Comparison of ENCODE assay signal across 25 mouse cellular contexts in the genomic region with DNA sequence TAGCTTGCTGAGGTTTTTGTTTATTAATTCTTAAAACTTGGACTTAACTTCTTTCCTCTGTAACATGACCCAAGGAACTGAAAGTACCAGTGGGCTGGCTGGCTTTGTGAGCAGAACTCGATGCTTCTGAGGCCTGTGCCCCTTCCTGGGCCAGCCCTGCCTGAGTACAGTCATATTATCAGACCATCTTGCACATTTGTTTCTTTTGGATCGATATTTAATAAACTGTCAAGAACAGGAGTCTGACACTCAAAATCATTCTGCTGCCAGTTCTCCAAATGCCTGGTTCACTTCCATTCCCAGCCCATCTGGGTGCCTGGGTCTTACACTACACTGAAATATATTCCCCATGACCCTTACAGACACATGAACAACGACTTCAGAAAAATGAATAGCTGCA. TPM values are rescaled to one million over a fixed set of nuclear protein-coding genes. Genes with fewer than 3 reads are reported as not detected.
DNase-seq lines count a peak whose midpoint lies in the region; ATAC-seq and TF ChIP-seq lines count a peak whose summit lies in the region.
"Had no signal": no experiment of that assay in that cellular context is flagged by ENCODE, and none has a peak within 500 bp of the region (broad histone marks: within the 10 kb centered on the region; RNA-seq: fewer than 3 reads in every experiment).

No protein-coding gene starts in this region.

- no peaks in the 10 kb centered on the region for H3K9me3 ChIP-seq in lung, embryonic 14.5 days (ENCODE audit: low read depth, low read length)
- H3K9me3 ChIP-seq: hindbrain, embryonic 10.5 days; hindbrain, embryonic 15.5 days; liver, embryonic 15.5 days; stomach, embryonic 15.5 days had no signal

- H3K4me3 ChIP-seq in lung, embryonic 14.5 days (ENCODE audit: low read depth, low read length) = no peak overlapping the region
- H3K4me3 ChIP-seq: gastrocnemius, adult 2 months; hindbrain, embryonic 10.5 days; hindbrain, embryonic 15.5 days; liver, embryonic 15.5 days; stomach, embryonic 15.5 days had no signal

- DNase-seq in cerebellum, postnatal 10 days = peak; percentile 45 to 55
- DNase-seq in cerebellum, adult 18-20 months = no peak
- DNase-seq in frontal cortex, postnatal 10 days (ENCODE audit: low spot score in 2 of 2) = no peak
- DNase-seq in lung, embryonic 14.5 days = peak; percentile 34
- DNase-seq in lung, postnatal 25 days (ENCODE audit: low spot score) = no peak
- DNase-seq in NIH3T3 (ENCODE audit: low read depth) = peak; percentile 16
- DNase-seq: adrenal gland, postnatal 14 days; cerebellum, adult 11-12 months; gastrocnemius, adult 2 months; gastrocnemius, postnatal 36 days; heart, postnatal 14 days; kidney, adult 2 months; kidney, postnatal 36 days; layer of hippocampus, postnatal 36 days; right cerebral cortex, postnatal 25 days had no signal

- 0 out of 2 replicates have a peak, but pooled peaks have one; percentile 8 for ATAC-seq in frontal cortex, adult (ENCODE audit: low TSS enrichment)
- ATAC-seq in lung, embryonic 14.5 days (ENCODE audit: insufficient read depth) = peak; percentile 69; the same call in 1 of the 2 replicates
- no peak for ATAC-seq in granulocyte monocyte progenitor cell, adult 5-6 weeks (replicated peaks; ENCODE audit: poor library complexity, severe bottlenecking)
- ATAC-seq: inflammation-experienced regulatory T-cells, adult 6 months; midbrain, embryonic 16.5 days had no signal

- no peaks in the 10 kb centered on the region for H3K36me3 ChIP-seq in lung, embryonic 14.5 days (ENCODE audit: insufficient read depth)
- H3K36me3 ChIP-seq: hindbrain, embryonic 15.5 days; liver, embryonic 15.5 days; stomach, embryonic 15.5 days had no signal

- no peak overlapping the region for H3K27ac ChIP-seq in lung, embryonic 14.5 days (ENCODE audit: low read depth)
- H3K27ac ChIP-seq: gastrocnemius, adult 2 months; hindbrain, embryonic 10.5 days; hindbrain, embryonic 15.5 days; liver, embryonic 15.5 days; stomach, embryonic 15.5 days had no signal

- no peak overlapping the region for H3K4me2 ChIP-seq in lung, embryonic 14.5 days
- H3K4me2 ChIP-seq: hindbrain, embryonic 15.5 days; liver, embryonic 15.5 days; midbrain, embryonic 11.5 days; stomach, embryonic 15.5 days had no signal

- TF ChIP-seq CTCF in lung, embryonic 14.5 days (IDR thresholded peaks at IDR 0.05; ENCODE audit: low read depth) = no peak

- no peaks in the 10 kb centered on the region for H3K4me1 ChIP-seq in lung, embryonic 14.5 days (ENCODE audit: insufficient read depth)
- H3K4me1 ChIP-seq: hindbrain, embryonic 10.5 days; hindbrain, embryonic 15.5 days; liver, embryonic 15.5 days; stomach, embryonic 15.5 days had no signal

- H3K9ac ChIP-seq in lung, embryonic 14.5 days = no peak overlapping the region
- H3K9ac ChIP-seq: hindbrain, embryonic 15.5 days; liver, embryonic 15.5 days; stomach, embryonic 15.5 days had no signal

- WGBS in lung, embryonic 14.5 days = 33% methylated on average over 3 of the region's 3 CpGs

- no peaks in the 10 kb centered on the region for H3K27me3 ChIP-seq in lung, embryonic 14.5 days (ENCODE audit: insufficient read depth, low read length)
- H3K27me3 ChIP-seq: CH12.LX; hindbrain, embryonic 15.5 days; liver, embryonic 15.5 days; stomach, embryonic 15.5 days had no signal

RNA-seq across cellular contexts. Expression of gene Qtrt2, which starts 19.3 kb away (rescaled TPM):
- 39.5 and 43.0 TPM in 2 replicates for polyA plus RNA-seq in lung, embryonic 14.5 days (2014; fragmentation: Nextera tagmentation; extraction: Ambion mirVana)
- total RNA-seq in granulocyte monocyte progenitor cell, adult 5-6 weeks (2014; fragmentation: Nextera tagmentation) = 18.0 and 27.8 TPM in 2 replicates
- 27.3 and 58.6 TPM in 2 replicates for total RNA-seq in granulocyte monocyte progenitor cell, adult 5-6 weeks (2017)

RNA-seq across cellular contexts. Expression of gene Zdhhc23, which starts 33.7 kb away (rescaled TPM):
- polyA plus RNA-seq in lung, embryonic 14.5 days (2014; fragmentation: Nextera tagmentation; extraction: Ambion mirVana) = 2.1 TPM in 2 replicates
- total RNA-seq in granulocyte monocyte progenitor cell, adult 5-6 weeks (2014; fragmentation: Nextera tagmentation) = 0.60 and 1.4 TPM in 2 replicates
- 0.52 and 0.78 TPM in 2 replicates for total RNA-seq in granulocyte monocyte progenitor cell, adult 5-6 weeks (2017)

RNA-seq across cellular contexts. Expression of gene Ccdc191, which starts 56.3 kb away (rescaled TPM):
- polyA plus RNA-seq in lung, embryonic 14.5 days (2014; fragmentation: Nextera tagmentation; extraction: Ambion mirVana) = 7.6 and 10.5 TPM in 2 replicates
- 5.5 and 12.8 TPM in 2 replicates for total RNA-seq in granulocyte monocyte progenitor cell, adult 5-6 weeks (2014; fragmentation: Nextera tagmentation)
- total RNA-seq in granulocyte monocyte progenitor cell, adult 5-6 weeks (2017) = 17.7 and 18.2 TPM in 2 replicates

Comparison
In these comparisons a context has a peak if more than half of its experiments do, and no peak if none do; other contexts are left out.
1. DNase-seq: peak in cerebellum, postnatal 10 days (2 of 2), lung, embryonic 14.5 days (single experiment) and NIH3T3 (single experiment); none in cerebellum, adult 18-20 months (0 of 2), frontal cortex, postnatal 10 days (0 of 2) and lung, postnatal 25 days (single experiment).